8 mouse cellular contexts compared by ENCODE assay signal in genomic region chr5:120560616-120561311, GRCm38 (mm10). TPM values are rescaled to one million over a fixed set of nuclear protein-coding genes. Genes with fewer than 3 reads are reported as not detected.
DNase-seq lines count a peak whose midpoint lies in the region; ATAC-seq lines count a peak whose summit lies in the region.

No protein-coding gene starts in this region.

- ATAC-seq in hematopoietic stem cell, adult 5-6 weeks (replicated peaks in 1 of 2; ENCODE audit: insufficient read depth in 1 of 2, low FRiP score in 2 of 2, low TSS enrichment in 1 of 2, low read depth in 1 of 2, poor library complexity in 2 of 2, severe bottlenecking in 2 of 2): peak; percentile 59 to 70
- peak; percentile 53 for ATAC-seq in megakaryocyte, adult 5-6 weeks (ENCODE audit: poor library complexity, severe bottlenecking)

- DNase-seq in R1 (ENCODE audit: low read depth, low spot score) (peak; percentile 35), MN1 (ENCODE audit: low spot score) (no peak)
- peak; percentile 78 for DNase-seq in cerebellum, adult 8-10 months
- DNase-seq in forelimb bud, embryonic 11.5 days (ENCODE audit: low read depth, low spot score): peak; percentile 51
- DNase-seq in left cerebral cortex, postnatal 14 days (ENCODE audit: low spot score in 2 of 2): peak; percentile 53 to 59
- peak; percentile 34 for DNase-seq in right cerebral cortex, postnatal 14 days

- intact Hi-C loops in left cerebral cortex, postnatal 14 days (cut with DNase I): no loop called here

RNA-seq across cellular contexts. Expression of gene Tpcn1, which starts 27.7 kb away (rescaled TPM):
- 7.3 and 9.8 TPM in 2 replicates for total RNA-seq in hematopoietic stem cell, adult 5-6 weeks (2017)
- total RNA-seq in left cerebral cortex, postnatal 14 days (2021): 10 to 100 TPM; 47.7 to 50.0 TPM
- 37.6 and 38.3 TPM in 2 replicates for total RNA-seq in megakaryocyte, adult 5-6 weeks (2015)
- total RNA-seq in megakaryocyte, adult 5-6 weeks (2017): 15.8 and 18.2 TPM in 2 replicates

RNA-seq across cellular contexts. Expression of gene Iqcd, which starts 28.1 kb away (rescaled TPM):
- total RNA-seq in hematopoietic stem cell, adult 5-6 weeks (2017): not detected in 2 replicates
- total RNA-seq in left cerebral cortex, postnatal 14 days (2021): under 1 TPM; 0.22 to 0.59 TPM
- 0.18 and 0.98 TPM in 2 replicates for total RNA-seq in megakaryocyte, adult 5-6 weeks (2015)
- 0.11 and 0.45 TPM in 2 replicates for total RNA-seq in megakaryocyte, adult 5-6 weeks (2017)

RNA-seq across cellular contexts. Expression of gene Slc8b1, which starts 49.8 kb away (rescaled TPM):
- 8.4 and 13.2 TPM in 2 replicates for total RNA-seq in hematopoietic stem cell, adult 5-6 weeks (2017)
- total RNA-seq in left cerebral cortex, postnatal 14 days (2021): 1 to 10 TPM; 5.2 to 5.4 TPM
- 31.7 and 36.8 TPM in 2 replicates for total RNA-seq in megakaryocyte, adult 5-6 weeks (2015)
- 44.1 and 60.5 TPM in 2 replicates for total RNA-seq in megakaryocyte, adult 5-6 weeks (2017)

RNA-seq across cellular contexts. Expression of gene Rita1, which starts 51.6 kb away (rescaled TPM):
- total RNA-seq in hematopoietic stem cell, adult 5-6 weeks (2017): 1.8 TPM in 2 replicates
- total RNA-seq in left cerebral cortex, postnatal 14 days (2021): 10 to 100 TPM; 31.5 to 32.4 TPM
- total RNA-seq in megakaryocyte, adult 5-6 weeks (2015): 1.5 and 3.0 TPM in 2 replicates
- total RNA-seq in megakaryocyte, adult 5-6 weeks (2017): 2.2 and 3.2 TPM in 2 replicates

RNA-seq across cellular contexts. Expression of gene Ddx54, which starts 51.8 kb away (rescaled TPM):
- 46.9 and 52.5 TPM in 2 replicates for total RNA-seq in hematopoietic stem cell, adult 5-6 weeks (2017)
- total RNA-seq in left cerebral cortex, postnatal 14 days (2021): 10 to 100 TPM; 44.5 to 48.0 TPM
- 7.7 and 7.9 TPM in 2 replicates for total RNA-seq in megakaryocyte, adult 5-6 weeks (2015)
- total RNA-seq in megakaryocyte, adult 5-6 weeks (2017): 21.3 and 22.6 TPM in 2 replicates
